Mouse (Mus musculus): Measurements from ENCODE around the gene F5. TPM values are rescaled to one million over a fixed set of nuclear protein-coding genes. Genes with fewer than 3 reads are reported as not detected.
A peak's percentile ranks its signal among the peaks of the same experiment; 100 is the strongest.

F5 gene
- polyA plus RNA-seq, 1 experiment from 2014 or later, result 11.2 TPM

DNA sequence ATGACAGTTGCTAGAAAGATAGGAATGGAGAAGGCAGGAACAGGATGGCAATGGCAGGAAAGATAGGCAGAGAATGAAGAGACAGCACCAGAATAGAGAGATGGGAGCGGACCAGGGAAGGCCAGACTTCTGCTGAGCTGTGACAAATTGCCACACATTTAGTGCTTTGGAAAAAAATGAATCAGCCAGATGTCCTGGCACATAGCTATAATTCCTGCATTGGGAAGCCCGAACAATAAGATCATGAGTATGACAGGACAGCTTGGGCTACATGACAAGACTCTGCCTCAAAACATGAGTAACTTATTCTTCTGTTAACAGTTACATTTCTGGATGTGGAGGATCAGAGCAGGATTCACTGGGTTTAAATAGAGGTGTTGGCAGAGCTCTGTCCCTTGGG lies 8.1 kb downstream of the F5 start:
- Histone ChIP-seq H3K9ac (no peak overlapping the region), H3K4me3 (replicated peaks) (no peak overlapping the region), H3K4me2 (no peak overlapping the region), H3K27me3 (no peaks in the 10 kb centered on the region), H3K36me3 (replicated peaks) (no peaks in the 10 kb centered on the region), H3K4me1 (replicated peaks) (no peaks in the 10 kb centered on the region), H3K27ac (replicated peaks) (no peak overlapping the region), H3K9me3 (replicated peaks) (no peaks in the 10 kb centered on the region)
- no peak for ATAC-seq (ENCODE audit: insufficient read depth)
- WGBS (ENCODE audit: insufficient replicate concordance), result 53% methylated on average over 2 of the region's 2 CpGs

DNA sequence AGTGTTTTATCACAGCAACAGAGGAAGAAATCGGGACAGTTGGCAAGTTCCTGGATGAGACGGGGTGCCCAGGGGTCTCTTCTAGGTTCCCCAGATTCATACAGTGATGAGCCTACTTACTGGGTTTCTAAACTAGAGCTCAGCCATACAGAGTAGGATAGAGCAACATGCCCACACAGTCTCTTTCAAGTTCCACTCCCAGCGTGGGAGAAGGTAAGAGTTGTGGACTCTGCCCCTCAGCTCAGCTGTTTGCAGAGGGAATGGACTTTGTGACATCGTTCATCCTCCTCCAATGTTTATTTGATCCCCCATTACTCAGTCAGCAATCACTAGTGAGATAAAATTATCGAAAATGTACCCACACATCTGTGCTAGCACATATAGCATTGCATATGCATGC lies 11.1 kb downstream of the F5 start:
- H3K4me2 ChIP-seq, result no peak overlapping the region

GRCm38 (mm10) chr1:164168818-164169217 lies 17.2 kb downstream of the F5 start:
- WGBS (ENCODE audit: insufficient replicate concordance), result 48% methylated on average over 4 of the region's 4 CpGs
- Histone ChIP-seq H3K9ac (no peak overlapping the region), H3K4me2 (no peak overlapping the region), H3K4me3 (replicated peaks) (no peak overlapping the region), H3K9me3 (replicated peaks) (no peaks in the 10 kb centered on the region), H3K4me1 (replicated peaks) (no peaks in the 10 kb centered on the region), H3K27me3 (no peaks in the 10 kb centered on the region), H3K27ac (replicated peaks) (no peak overlapping the region), H3K36me3 (replicated peaks) (no peaks in the 10 kb centered on the region)
- ATAC-seq (ENCODE audit: insufficient read depth), result no peak

More for the DNA sequence above, 11.1 kb downstream of the F5 start:
- H3K9ac ChIP-seq, result no peak overlapping the region
- peak overlapping the region; percentile 51 for H3K27ac ChIP-seq (replicated peaks)
- no peaks in the 10 kb centered on the region for H3K27me3 ChIP-seq
- ATAC-seq (ENCODE audit: insufficient read depth), result peak; percentile 82
- no peak overlapping the region for H3K4me3 ChIP-seq (replicated peaks)
- WGBS (ENCODE audit: insufficient replicate concordance), result 59% methylated on average over 5 of the region's 5 CpGs
- no peaks in the 10 kb centered on the region for H3K36me3 ChIP-seq (replicated peaks)
- H3K4me1 ChIP-seq (replicated peaks), result no peaks in the 10 kb centered on the region
- H3K9me3 ChIP-seq (replicated peaks), result no peaks in the 10 kb centered on the region

DNA sequence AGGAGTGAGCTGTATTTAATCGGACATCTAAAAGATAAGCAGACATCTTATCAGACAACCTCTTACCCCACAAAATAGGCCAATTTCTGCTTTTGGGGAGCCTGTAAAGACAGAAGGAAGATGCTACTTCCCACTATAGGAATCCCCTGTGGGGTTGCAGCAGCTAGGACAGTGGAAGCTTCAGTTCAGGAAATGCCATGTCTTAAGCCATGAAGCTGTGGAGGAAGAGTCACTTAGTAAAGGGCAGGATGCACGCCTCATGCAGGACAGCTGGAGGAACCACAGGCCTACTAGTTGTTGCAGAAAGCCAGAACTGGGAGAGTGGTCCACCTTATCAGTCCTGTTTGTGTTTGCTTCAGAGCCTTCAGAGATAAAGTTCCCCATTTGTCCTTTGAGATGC lies 18.8 kb downstream of the F5 start:
- Histone ChIP-seq H3K4me3 (replicated peaks) (no peak overlapping the region), H3K27me3 (no peaks in the 10 kb centered on the region), H3K4me1 (replicated peaks) (no peaks in the 10 kb centered on the region), H3K27ac (replicated peaks) (no peak overlapping the region), H3K9me3 (replicated peaks) (no peaks in the 10 kb centered on the region), H3K4me2 (no peak overlapping the region), H3K9ac (no peak overlapping the region), H3K36me3 (replicated peaks) (no peaks in the 10 kb centered on the region)
- no peak for ATAC-seq (ENCODE audit: insufficient read depth)
- 25% methylated on average over 2 of the region's 2 CpGs for WGBS (ENCODE audit: insufficient replicate concordance)

DNA sequence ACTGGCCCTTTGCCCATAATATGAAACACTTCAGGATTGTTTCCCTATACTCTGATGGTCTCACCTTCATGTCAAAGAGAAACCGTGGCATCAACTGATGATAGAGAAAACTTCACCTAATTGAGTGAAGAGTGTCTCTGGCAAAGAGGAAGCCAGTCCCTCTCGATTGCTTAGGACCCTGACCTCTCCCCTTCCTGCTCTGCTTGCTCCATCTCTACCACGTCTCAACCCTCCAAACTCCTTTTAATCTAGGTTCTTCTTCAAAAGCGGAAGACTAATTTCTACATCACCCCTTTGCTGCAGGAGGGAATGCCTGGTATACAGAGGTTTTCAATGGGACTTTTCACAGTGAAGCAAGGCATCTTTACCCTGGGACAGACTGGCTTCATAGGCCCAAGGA lies 21.5 kb downstream of the F5 start:
- Histone ChIP-seq H3K27ac (replicated peaks) (no peak overlapping the region), H3K4me2 (no peak overlapping the region), H3K27me3 (no peaks in the 10 kb centered on the region), H3K4me1 (replicated peaks) (no peaks in the 10 kb centered on the region), H3K9me3 (replicated peaks) (no peaks in the 10 kb centered on the region), H3K9ac (no peak overlapping the region), H3K4me3 (replicated peaks) (no peak overlapping the region), H3K36me3 (replicated peaks) (no peaks in the 10 kb centered on the region; the same call in 1 of the 2 replicates)
- WGBS (ENCODE audit: insufficient replicate concordance), result 44% methylated on average over 4 of the region's 4 CpGs
- ATAC-seq (ENCODE audit: insufficient read depth), result no peak

DNA sequence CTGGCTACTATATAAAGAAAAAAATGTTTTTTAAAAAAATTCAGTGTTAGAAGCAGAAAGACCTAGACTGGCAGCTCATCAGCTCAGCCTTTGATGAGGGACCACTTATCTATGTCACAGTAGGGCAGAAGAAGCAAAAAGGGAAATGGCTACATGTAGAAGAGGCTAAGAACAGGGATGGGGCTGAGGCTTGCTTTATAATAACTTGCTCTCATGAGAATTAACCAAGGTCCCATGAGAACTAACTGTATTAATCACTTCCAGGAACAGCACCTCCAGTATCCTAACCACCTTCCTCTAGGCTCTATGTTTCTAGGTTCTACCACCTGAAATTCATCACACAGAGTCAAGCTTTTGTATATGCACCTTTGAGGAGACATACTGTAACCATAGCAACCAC lies 25.2 kb downstream of the F5 start:
- Histone ChIP-seq H3K9ac (no peak overlapping the region), H3K4me1 (replicated peaks) (no peaks in the 10 kb centered on the region), H3K4me3 (replicated peaks) (no peak overlapping the region), H3K9me3 (replicated peaks) (no peaks in the 10 kb centered on the region), H3K27me3 (no peaks in the 10 kb centered on the region), H3K4me2 (no peak overlapping the region), H3K27ac (replicated peaks) (no peak overlapping the region), H3K36me3 (replicated peaks) (no peaks in the 10 kb centered on the region; the same call in 1 of the 2 replicates)
- no peak for ATAC-seq (ENCODE audit: insufficient read depth)

DNA sequence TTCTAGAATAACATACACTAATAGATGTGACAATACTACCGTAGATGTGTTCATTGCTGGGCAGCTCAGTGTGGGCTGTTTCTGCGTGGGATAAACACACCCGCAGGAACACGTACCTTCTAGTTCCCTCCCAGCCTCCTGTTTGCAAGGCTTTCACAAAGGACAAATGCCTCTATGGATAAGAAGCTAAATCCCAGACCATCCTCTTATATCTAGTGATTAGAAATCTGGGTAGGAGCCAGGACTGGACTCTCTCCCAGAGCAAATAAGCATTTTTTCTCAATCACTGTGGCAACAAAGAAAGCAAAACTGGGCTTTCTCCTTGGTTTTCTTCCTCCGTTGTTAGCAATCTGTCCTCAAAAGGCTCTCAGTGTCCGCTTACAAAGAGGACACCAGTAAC lies 26.8 kb downstream of the F5 start:
- 69% methylated on average over 6 of the region's 6 CpGs for WGBS (ENCODE audit: insufficient replicate concordance)

DNA sequence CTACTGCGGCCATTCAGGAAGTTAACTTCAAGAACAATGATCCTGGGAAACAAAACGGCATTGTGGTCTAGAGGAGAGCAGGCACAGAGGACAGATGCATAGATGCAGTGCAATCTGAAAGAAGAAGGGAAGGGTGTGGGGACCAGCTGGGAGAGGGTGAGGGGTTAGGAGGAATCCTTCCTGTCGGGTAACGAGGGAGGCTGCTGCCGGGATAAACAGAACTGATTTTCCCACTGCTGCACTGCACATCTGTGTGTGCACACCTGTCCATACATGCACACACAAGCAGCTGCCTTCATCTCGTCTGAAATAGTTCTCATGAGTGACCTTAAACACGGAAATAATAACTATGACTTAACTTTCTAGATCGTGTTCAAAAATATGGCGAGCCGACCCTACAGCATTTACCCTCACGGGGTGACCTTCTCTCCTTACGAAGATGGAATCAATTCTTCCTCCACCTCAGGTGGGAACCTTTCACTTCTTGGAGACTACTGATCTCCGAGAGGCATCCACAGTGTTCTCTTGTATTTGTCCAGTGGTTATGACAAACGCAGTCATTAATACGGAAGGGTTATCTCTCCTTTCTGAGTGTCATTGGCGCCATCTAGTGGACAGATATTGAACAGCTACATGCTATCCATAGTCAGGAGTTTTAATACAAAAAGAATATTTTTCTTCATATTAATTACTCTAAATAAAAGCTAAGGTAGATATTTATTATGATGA lies 32.7 kb downstream of the F5 start:
- no peaks in the 10 kb centered on the region for H3K4me1 ChIP-seq (replicated peaks)
- no peaks in the 10 kb centered on the region; the same call in 1 of the 2 replicates for H3K36me3 ChIP-seq (replicated peaks)
- H3K27me3 ChIP-seq, result no peaks in the 10 kb centered on the region
- no peak overlapping the region for H3K27ac ChIP-seq (replicated peaks)
- no peak overlapping the region for H3K9ac ChIP-seq
- H3K9me3 ChIP-seq (replicated peaks), result no peaks in the 10 kb centered on the region
- H3K4me2 ChIP-seq, result no peak overlapping the region
- no peak overlapping the region for H3K4me3 ChIP-seq (replicated peaks)
- no peak for ATAC-seq (ENCODE audit: insufficient read depth)
- WGBS (ENCODE audit: insufficient replicate concordance), result 40% methylated on average over 16 of the region's 16 CpGs

More for the DNA sequence above, 26.8 kb downstream of the F5 start:
- no peaks in the 10 kb centered on the region for H3K9me3 ChIP-seq (replicated peaks)
- no peak overlapping the region for H3K4me3 ChIP-seq (replicated peaks)
- H3K36me3 ChIP-seq (replicated peaks), result no peaks in the 10 kb centered on the region; the same call in 1 of the 2 replicates
- no peaks in the 10 kb centered on the region for H3K4me1 ChIP-seq (replicated peaks)
- H3K9ac ChIP-seq, result no peak overlapping the region
- H3K27ac ChIP-seq (replicated peaks), result no peak overlapping the region
- H3K27me3 ChIP-seq, result no peaks in the 10 kb centered on the region
- H3K4me2 ChIP-seq, result no peak overlapping the region
- ATAC-seq (ENCODE audit: insufficient read depth), result no peak

DNA sequence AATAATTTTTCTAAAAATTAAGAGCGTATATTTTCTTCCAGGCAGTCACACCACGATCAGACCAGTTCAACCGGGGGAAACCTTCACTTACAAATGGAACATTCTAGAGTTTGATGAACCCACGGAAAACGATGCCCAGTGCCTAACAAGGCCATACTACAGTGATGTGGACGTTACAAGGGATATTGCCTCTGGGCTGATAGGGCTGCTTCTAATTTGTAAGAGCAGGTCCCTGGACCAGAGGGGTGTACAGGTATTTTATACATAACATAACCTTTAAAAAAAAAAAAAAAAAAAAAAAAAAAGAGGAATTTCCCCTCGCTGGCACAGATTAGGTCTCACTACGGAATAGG lies 33.2 kb downstream of the F5 start:
- Histone ChIP-seq H3K4me3 (replicated peaks) (no peak overlapping the region), H3K4me1 (replicated peaks) (no peaks in the 10 kb centered on the region), H3K9me3 (replicated peaks) (no peaks in the 10 kb centered on the region), H3K9ac (no peak overlapping the region), H3K4me2 (no peak overlapping the region), H3K27me3 (no peaks in the 10 kb centered on the region), H3K27ac (replicated peaks) (no peak overlapping the region), H3K36me3 (replicated peaks) (no peaks in the 10 kb centered on the region)
- 34% methylated on average over 8 of the region's 8 CpGs for WGBS (ENCODE audit: insufficient replicate concordance)
- ATAC-seq (ENCODE audit: insufficient read depth), result no peak

GRCm38 (mm10) chr1:164185316-164185715 lies 33.7 kb downstream of the F5 start:
- H3K4me3 ChIP-seq (replicated peaks), result no peak overlapping the region
- ATAC-seq (ENCODE audit: insufficient read depth), result no peak

DNA sequence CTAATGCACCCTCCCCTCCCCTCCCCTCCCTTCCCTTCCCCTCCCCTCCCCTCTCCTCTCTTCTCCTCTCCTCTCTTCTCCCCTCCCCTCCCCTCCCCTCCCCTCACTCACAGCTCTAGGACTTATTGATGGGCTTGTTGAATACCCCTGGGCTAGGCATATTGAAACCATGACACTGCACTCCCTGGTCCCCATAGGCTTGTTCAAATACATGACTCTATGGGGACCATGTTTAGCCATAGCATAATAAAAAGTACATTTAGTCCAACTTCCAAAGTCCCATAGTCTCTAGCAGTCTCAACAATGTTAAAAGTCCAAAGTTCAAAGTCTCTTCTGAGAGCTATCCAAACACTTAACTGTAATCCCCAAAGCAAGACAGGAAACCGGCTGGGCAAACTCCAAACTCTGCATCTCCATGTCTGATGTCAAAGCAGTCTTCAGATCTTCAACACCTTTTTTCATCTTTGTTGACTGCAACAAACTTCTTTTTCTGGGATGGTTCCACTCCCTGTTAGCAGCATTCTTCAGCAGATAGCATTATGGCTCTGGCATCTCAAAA lies 35.4 kb downstream of the F5 start:
- ATAC-seq (ENCODE audit: insufficient read depth), result no peak
- H3K4me2 ChIP-seq, result no peak overlapping the region
- H3K4me1 ChIP-seq (replicated peaks), result no peaks in the 10 kb centered on the region
- 0 out of 2 replicates have a peak, but pooled peaks cover 6% of the 10 kb centered on the region for H3K36me3 ChIP-seq (replicated peaks)
- 50% methylated on average over 1 of the region's 1 CpGs for WGBS (ENCODE audit: insufficient replicate concordance)
- H3K4me3 ChIP-seq (replicated peaks), result no peak overlapping the region
- H3K27me3 ChIP-seq, result no peaks in the 10 kb centered on the region
- no peak overlapping the region for H3K27ac ChIP-seq (replicated peaks)
- H3K9ac ChIP-seq, result no peak overlapping the region
- no peaks in the 10 kb centered on the region for H3K9me3 ChIP-seq (replicated peaks)

More at GRCm38 (mm10) chr1:164185316-164185715, 33.7 kb downstream of the F5 start:
- Histone ChIP-seq H3K9ac (no peak overlapping the region), H3K9me3 (replicated peaks) (no peaks in the 10 kb centered on the region), H3K27ac (replicated peaks) (no peak overlapping the region), H3K4me1 (replicated peaks) (no peaks in the 10 kb centered on the region), H3K4me2 (no peak overlapping the region), H3K36me3 (replicated peaks) (0 out of 2 replicates have a peak, but pooled peaks cover 3% of the 10 kb centered on the region), H3K27me3 (no peaks in the 10 kb centered on the region)
- WGBS (ENCODE audit: insufficient replicate concordance), result 71% methylated on average over 4 of the region's 4 CpGs

DNA sequence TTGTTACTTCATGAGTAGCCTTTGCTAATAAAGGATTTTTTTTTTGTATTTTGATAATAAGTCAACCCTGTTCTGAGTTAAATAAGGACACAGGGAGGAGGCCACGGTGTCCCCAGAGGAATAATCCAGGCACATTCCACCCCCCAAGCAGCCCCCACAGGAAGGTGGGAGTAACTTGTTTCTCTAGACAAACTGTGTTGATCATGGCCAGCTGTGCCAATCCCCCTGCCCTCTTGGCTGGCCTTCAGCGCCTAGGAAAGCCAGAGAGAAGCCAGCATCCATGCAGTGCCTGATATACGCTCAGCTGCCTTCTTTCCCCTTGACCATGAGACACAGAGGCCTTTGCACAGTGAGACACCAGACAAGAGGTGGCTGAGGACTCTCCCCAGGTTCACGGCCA lies 47.9 kb downstream of the F5 start:
- H3K27me3 ChIP-seq, result no peaks in the 10 kb centered on the region
- H3K9ac ChIP-seq, result no peak overlapping the region
- peaks cover 13% of the 10 kb centered on the region; the same call in 1 of the 2 replicates for H3K36me3 ChIP-seq (replicated peaks)
- no peaks in the 10 kb centered on the region for H3K4me1 ChIP-seq (replicated peaks)
- H3K4me3 ChIP-seq (replicated peaks), result no peak overlapping the region
- no peak overlapping the region for H3K27ac ChIP-seq (replicated peaks)
- no peak overlapping the region for H3K4me2 ChIP-seq
- ATAC-seq (ENCODE audit: insufficient read depth), result no peak
- 61% methylated on average over 4 of the region's 4 CpGs for WGBS (ENCODE audit: insufficient replicate concordance)
- H3K9me3 ChIP-seq (replicated peaks), result no peaks in the 10 kb centered on the region
